Mouse (Mus musculus) myocyte (in vitro differentiated cells): ENCODE measurements around the gene Lrrk1.

Source experiments
- CEBPB ChIP-seq: IDR thresholded peaks from 2 replicates; pipeline ENCODE4 v1.6.1; 2011; ENCODE audit warnings: mild to moderate bottlenecking, moderate library complexity; ENCODE audit not compliant: poor library complexity, insufficient read depth, severe bottlenecking
- E2F4 ChIP-seq: IDR thresholded peaks from one replicate; pipeline ENCODE4 v1.6.1; 2011; ENCODE audit warnings: mild to moderate bottlenecking, control low read depth, moderate library complexity; ENCODE audit not compliant: insufficient read depth
- MAX ChIP-seq: IDR thresholded peaks from one replicate; pipeline ENCODE4 v1.6.1; 2011; ENCODE audit warnings: low read depth, mild to moderate bottlenecking, control low read depth
- MYOD1 ChIP-seq, 3 experiments: IDR thresholded peaks; one replicate each; pipeline ENCODE4 v1.6.1; 2011; ENCODE audit warnings: control low read depth in 2 of 3, low read depth in 2 of 3, mild to moderate bottlenecking in 2 of 3, moderate library complexity in 1 of 3; ENCODE audit not compliant: insufficient read length in 2 of 3, control insufficient read depth in 1 of 3
- MYOG ChIP-seq, 3 experiments: IDR thresholded peaks; one replicate each; pipeline ENCODE4 v1.6.1; 2011; ENCODE audit warnings: control low read depth in 2 of 3, low read depth in 2 of 3, mild to moderate bottlenecking in 2 of 3; ENCODE audit not compliant: insufficient read length in 2 of 3, control insufficient read depth in 1 of 3, insufficient read depth in 1 of 3
- POLR2A ChIP-seq: IDR thresholded peaks from one replicate; pipeline ENCODE4 v1.6.1; 2011; ENCODE audit warnings: low read depth, mild to moderate bottlenecking, control low read depth, moderate library complexity; ENCODE audit not compliant: insufficient read length
- POLR2AphosphoS2 ChIP-seq: IDR thresholded peaks from one replicate; pipeline ENCODE4 v1.6.1; 2011; ENCODE audit warnings: low read depth, control low read depth; ENCODE audit not compliant: insufficient read length
- REST ChIP-seq: IDR thresholded peaks from one replicate; pipeline ENCODE4 v1.6.1; 2011; ENCODE audit warnings: mild to moderate bottlenecking, control low read depth, moderate library complexity; ENCODE audit not compliant: insufficient read depth, insufficient read length
- SRF ChIP-seq: IDR thresholded peaks from one replicate; pipeline ENCODE4 v1.6.1; 2011; ENCODE audit warnings: low read depth; ENCODE audit not compliant: control insufficient read depth, insufficient read length
- TCF12 ChIP-seq: IDR thresholded peaks from one replicate; pipeline ENCODE4 v1.6.1; 2011; ENCODE audit warnings: mild to moderate bottlenecking, control low read depth; ENCODE audit not compliant: poor library complexity, insufficient read depth, severe bottlenecking
- TCF3 ChIP-seq: IDR thresholded peaks from one replicate; pipeline ENCODE4 v1.6.1; 2011; ENCODE audit warnings: low read depth, control low read depth; ENCODE audit not compliant: insufficient read length
- USF1 ChIP-seq: IDR thresholded peaks from one replicate; pipeline ENCODE4 v1.6.1; 2011; ENCODE audit warnings: low read depth, mild to moderate bottlenecking, control low read depth, moderate library complexity

- TF ChIP-seq TCF12 (no peak), MYOD1 (IDR thresholded peaks at IDR 0.05; ENCODE audit: control insufficient read depth in 1 of 3, insufficient read length in 2 of 3, low read depth in 2 of 3) (no peak), POLR2AphosphoS2 (no peak), CEBPB (no peak), REST (no peak), E2F4 (no peak), POLR2A (no peak), MAX (no peak), USF1 (no peak), TCF3 (no peak), MYOG (IDR thresholded peaks at IDR 0.05; ENCODE audit: control insufficient read depth in 1 of 3, insufficient read depth in 1 of 3, insufficient read length in 2 of 3, low read depth in 2 of 3) (no peak), SRF (no peak)
These were observed 186.5 kb downstream of the Lrrk1 start for GRCm38 (mm10) chr7:66201657-66202056.
